Mouse (Mus musculus): ENCODE results near the gene Olfm2.

Gene Olfm2

DNA sequence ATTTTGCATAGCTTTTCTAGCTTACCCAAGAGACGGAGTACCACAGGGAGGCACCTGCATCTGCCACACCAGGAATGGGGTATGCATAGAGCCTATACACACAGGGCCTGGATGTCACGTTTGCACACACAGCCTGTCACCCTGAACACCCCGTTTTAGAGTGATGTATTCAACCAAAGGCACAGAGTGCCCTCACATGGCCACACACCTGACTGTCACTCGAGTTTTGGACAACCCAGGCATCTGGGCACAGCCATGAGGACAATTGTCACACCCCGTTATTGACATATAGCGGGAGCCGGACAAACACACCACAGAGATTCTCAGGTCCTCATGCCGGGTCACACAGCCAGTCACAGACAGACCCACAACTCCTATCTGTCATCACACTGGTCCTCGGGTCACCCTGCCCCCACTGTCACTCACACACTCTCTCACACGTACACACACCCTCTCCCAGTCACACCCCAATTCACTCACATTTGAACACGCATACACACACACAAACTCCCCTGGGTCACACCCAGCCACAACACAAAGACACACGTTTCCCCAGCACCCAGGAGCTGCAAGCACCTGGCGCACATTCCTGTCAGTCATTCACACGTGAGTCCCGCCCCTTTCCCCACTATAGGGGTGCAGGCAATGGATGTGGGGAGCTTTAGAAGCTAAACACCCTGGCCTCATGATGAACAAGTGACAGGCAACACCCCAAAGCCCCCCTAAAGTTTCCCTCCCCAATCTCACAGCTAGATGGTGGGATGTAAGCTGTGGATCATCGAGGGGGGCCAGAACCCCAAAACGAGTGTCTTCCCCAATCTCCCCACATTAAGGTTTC lies 801 bp downstream of the Olfm2 start:
- no peak for DNase-seq (ENCODE audit: low spot score in 2 of 2)

GRCm38 (mm10) chr9:20743946-20744738 lies 2.0 kb downstream of the Olfm2 start:
- DNase-seq (ENCODE audit: low spot score in 2 of 2) = peak in 1 of 2 experiments; percentile 38

DNA sequence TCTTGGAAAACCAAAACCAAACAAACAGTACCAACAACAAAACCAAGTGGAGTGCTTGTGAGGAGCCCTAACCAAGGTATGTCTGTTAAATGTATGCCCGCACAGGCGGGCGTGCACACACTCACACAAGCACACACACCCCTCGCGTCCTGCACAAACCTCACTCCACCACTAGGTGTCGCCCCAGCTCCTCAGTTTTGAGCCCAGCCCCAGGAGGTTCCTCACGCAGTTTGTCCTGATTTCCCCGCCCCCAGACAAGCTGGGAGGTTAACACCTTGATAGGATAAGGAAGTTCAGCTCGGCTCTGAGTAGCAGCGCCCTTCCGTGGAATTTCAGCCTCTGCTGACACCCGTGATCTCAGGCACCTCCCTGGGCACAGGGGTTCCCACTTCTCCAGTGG lies 5.7 kb downstream of the Olfm2 start:
- peak; percentile 37 to 74 for DNase-seq (ENCODE audit: low spot score in 2 of 2)

GRCm38 (mm10) chr9:20738251-20738999 lies 7.7 kb downstream of the Olfm2 start:
- peak in 1 of 2 experiments; percentile 29 for DNase-seq (ENCODE audit: low spot score in 2 of 2)

- no peak for DNase-seq (ENCODE audit: low spot score in 2 of 2)
These were observed 8.9 kb downstream of the Olfm2 start for GRCm38 (mm10) chr9:20737227-20737626.

DNA sequence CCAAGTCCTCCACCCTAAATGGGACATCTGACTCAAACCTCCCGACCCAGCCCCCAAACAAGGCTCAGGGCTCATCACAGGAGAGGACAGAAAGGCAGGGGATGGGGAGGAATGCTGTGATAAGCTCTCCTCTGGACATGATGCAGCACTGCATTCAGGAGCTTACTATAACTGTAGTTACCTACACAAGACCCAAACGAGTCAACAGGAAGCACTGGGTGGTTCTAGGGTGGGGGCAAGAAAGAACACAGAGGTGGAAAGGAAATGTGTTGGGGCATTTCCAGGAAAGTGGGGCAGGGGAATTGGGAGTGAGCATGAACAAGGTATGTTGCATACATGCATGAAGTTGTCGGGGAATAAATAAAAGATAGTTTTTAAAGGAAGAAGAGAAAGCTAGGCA lies 11.5 kb downstream of the Olfm2 start:
- DNase-seq (ENCODE audit: low spot score in 2 of 2) = no peak

DNA sequence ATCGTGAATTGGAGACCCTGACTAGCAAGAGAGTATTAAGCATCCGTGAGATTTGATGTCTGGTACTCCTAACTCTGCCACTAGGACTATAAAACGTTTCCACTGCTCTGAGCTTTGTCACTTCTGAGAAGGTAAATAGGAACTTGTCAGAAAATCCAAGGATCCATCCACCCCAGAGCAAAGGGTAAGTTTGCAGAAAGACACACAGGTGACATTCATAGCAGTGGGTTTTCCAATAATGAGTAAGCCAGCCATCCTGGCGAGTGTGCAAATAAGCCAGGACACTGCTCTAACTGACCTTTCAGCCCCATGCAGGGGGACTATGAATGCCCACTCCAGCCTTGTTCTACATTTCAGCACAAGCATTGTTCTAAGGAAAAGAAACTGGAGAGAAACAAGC lies 14.4 kb downstream of the Olfm2 start:
- no peak for DNase-seq (ENCODE audit: low spot score in 2 of 2)

GRCm38 (mm10) chr9:20729451-20729850 lies 16.7 kb downstream of the Olfm2 start:
- no peak for DNase-seq (ENCODE audit: low spot score in 2 of 2)

DNA sequence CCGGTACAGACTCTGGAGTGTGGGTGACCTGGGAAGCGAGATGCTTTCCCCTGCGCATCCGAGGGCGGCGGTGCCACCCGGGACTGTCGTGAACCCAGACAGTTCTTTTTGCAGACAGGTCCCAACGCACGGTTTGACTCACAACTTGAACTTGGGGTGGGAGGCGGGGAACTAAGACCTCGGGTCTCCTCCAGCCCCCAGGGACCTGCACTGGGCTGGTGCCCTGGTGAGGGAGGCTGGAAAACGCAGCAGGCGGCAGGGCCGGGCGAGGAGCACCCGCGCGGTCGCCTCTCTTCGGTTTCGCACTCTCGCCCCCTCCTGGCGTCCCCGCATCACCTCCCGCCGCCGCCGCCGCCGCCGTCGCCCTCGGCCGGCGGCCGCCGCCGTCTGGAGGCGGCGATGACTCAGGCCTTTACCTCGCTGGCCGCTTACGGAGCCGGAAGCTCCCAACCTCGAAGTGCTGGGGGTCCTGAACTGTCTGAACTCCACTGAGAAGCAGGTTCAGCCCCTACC lies 18.5 kb downstream of the Olfm2 start:
- peak in 1 of 2 experiments; percentile 60 for DNase-seq (ENCODE audit: low spot score in 2 of 2)

GRCm38 (mm10) chr9:20726859-20727600 lies 19.1 kb downstream of the Olfm2 start:
- DNase-seq (ENCODE audit: low spot score in 2 of 2) = no peak

- DNase-seq (ENCODE audit: low spot score in 2 of 2) = no peak
These were observed 19.9 kb downstream of the Olfm2 start for GRCm38 (mm10) chr9:20726134-20726858.

DNA sequence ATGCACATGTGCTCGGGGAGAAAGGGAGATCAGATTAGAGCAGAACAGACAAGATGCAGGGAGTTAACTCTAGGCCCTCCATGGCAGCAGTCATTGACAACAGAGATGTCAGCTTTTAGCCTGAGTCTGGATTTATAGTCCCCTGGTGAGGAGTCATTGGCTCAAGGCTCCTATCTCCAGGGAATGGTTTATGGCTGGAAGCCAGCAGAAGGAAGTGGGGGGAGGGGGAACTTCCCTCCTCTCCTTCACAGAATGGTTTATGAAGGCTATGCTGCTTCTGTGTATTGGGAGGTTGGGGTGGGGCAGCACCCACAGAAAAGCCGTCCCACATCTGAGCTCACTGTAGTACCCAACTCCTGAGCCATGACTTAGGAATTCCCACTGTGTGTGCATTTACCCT lies 24.6 kb downstream of the Olfm2 start:
- DNase-seq (ENCODE audit: low spot score in 2 of 2) = no peak

DNA sequence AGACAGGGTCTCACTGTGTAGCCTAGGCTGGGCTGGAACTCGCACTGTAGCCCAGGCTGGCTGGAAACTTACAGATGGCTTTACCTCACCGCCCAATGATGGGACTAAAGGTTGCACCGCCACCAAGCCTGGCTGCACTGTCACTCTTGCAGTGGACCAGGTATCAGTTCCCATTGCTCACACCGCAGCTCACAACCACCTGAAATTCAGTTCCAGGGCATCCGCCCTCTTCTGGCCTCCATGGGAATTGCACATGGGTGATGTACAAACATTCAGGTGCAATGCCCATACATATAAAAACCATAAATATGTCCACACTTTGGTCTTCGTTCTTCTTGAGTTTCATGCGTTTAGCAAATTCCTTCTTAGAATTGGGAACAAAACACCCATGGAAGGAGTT lies 30.8 kb downstream of the Olfm2 start:
- peak in 1 of 2 experiments; percentile 11 for DNase-seq (ENCODE audit: low spot score in 2 of 2)

DNA sequence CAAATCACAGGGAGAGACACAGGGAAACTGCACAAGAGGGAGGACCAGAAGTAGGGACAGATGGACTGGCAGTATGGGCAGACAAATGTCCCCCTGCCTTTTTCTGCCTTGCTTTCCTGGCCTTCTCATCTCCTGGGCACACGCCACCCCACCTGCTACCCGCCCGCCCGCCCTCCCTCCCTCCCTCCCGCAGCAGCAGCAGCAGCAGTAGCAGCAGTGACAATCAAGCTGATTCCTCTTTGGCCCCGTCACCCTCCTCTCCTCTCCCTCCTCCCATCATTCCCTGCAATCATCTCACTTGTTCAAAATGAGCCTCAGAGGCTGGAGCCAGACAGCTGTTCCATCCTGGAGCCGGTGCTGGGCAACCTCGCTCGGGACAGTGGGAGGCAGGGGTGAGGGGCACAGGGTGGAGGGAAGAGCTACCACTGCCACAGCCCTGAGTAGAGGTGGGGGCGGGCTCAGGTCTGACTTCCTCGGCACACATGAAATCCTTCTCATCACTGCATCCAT lies 32.6 kb downstream of the Olfm2 start:
- no peak for DNase-seq (ENCODE audit: low spot score in 2 of 2)

- DNase-seq (ENCODE audit: low spot score in 2 of 2) = no peak
These were observed 33.1 kb downstream of the Olfm2 start for GRCm38 (mm10) chr9:20712934-20713477.

DNA sequence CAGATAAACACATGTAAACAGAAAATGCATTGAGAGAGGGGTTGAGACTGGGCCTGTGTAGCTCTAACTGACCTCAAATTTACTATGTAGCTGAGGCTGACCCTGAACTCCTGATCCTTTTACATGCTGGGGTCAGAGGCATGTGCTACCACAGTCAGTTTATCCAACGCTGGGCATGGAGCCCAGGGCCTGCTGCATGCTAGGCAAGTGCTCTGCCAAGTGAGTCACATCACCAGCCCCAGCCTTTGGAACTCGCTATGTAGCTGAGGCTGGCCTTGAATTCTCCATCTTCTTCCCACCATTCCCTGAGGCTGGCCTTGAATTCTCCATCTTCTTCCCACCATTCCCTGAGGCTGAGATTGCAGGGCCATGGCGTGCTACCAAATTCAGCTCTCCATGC lies 35.7 kb downstream of the Olfm2 start:
- no peak for DNase-seq (ENCODE audit: low spot score in 2 of 2)

- peak in 1 of 2 experiments; percentile 33 for DNase-seq (ENCODE audit: low spot score in 2 of 2)
These were observed 40.2 kb downstream of the Olfm2 start for GRCm38 (mm10) chr9:20705981-20706380.

- DNase-seq (ENCODE audit: low spot score in 2 of 2) = no peak
These were observed 40.7 kb downstream of the Olfm2 start for GRCm38 (mm10) chr9:20705420-20705819.

- no peak for DNase-seq (ENCODE audit: low spot score in 2 of 2)
These were observed 42.2 kb downstream of the Olfm2 start for GRCm38 (mm10) chr9:20703832-20704380.

DNA sequence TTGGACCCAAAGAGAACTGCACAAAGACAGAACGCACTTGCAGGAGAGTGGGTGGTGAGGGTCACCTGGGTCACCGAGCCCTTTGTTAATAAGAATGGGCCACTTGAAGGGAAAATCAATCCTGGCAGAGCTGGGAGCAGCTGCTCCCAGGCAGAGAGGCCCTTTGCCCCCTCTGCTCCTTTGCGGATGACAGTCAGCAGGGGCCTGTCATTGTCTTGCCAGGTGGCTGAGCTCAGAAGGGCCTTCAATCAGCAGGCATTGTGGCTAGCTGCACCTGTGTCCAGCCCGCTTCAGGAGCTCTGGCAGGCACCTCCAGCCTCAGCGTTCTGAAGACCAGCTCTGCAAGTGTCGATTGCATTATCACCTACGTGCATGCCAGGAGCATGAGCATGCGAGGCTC lies 48.7 kb downstream of the Olfm2 start:
- DNase-seq (ENCODE audit: low spot score in 2 of 2) = no peak
